Mouse (Mus musculus): ENCODE results near the gene Farsa. TPM values are rescaled to one million over a fixed set of nuclear protein-coding genes. Genes with fewer than 3 reads are reported as not detected.
"Not testable (repeated sequence)": the region's sequence is repeated elsewhere in the genome, so short reads cannot be mapped to it uniquely, and the experiment has no call there.

The Farsa gene
- polyA plus RNA-seq (2017; shearing (Covaris generic)) = 10 to 100 TPM; 48.1 to 76.0 (median 58.3) TPM

- peak; percentile 97 for ATAC-seq
Observed at GRCm38 (mm10) chr8:84856864-84857441, at the start of gene Farsa. Gene Farsa, plus strand, starts transcription at chr8:84856989.

GRCm38 (mm10) chr8:84809109-84809940 lies 47.5 kb upstream of the Farsa start:
- ATAC-seq = no peak

GRCm38 (mm10) chr8:84809941-84810280 lies 46.9 kb upstream of the Farsa start:
- no peak for ATAC-seq

- peak; percentile 54 for ATAC-seq
Observed at GRCm38 (mm10) chr8:84810896-84811295, 45.9 kb upstream of the Farsa start.

- no peak for ATAC-seq
Observed at GRCm38 (mm10) chr8:84811303-84811702, 45.5 kb upstream of the Farsa start.

GRCm38 (mm10) chr8:84813059-84813458 lies 43.7 kb upstream of the Farsa start:
- peak; percentile 84 for ATAC-seq

DNA sequence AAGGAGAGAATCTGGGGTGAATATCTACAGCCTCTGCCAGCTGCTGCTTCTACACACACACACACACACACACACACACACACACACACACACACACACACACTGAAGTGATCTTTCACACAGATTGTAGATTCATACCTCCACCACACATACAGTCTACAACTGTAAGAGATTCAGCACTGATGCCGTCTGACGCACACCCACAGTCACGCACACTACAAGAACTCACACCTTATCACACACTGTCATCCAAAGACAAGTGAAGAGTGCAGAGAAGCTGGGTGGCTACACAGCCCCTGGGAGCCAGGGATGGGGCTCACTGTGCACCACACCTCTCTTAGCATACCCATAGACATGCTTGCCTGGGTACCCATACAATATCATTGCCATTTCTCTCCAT lies 43.0 kb upstream of the Farsa start:
- no peak for ATAC-seq

GRCm38 (mm10) chr8:84814240-84814554 lies 42.6 kb upstream of the Farsa start:
- no peak for ATAC-seq

- ATAC-seq = no peak
Observed at GRCm38 (mm10) chr8:84814555-84815441, 42.0 kb upstream of the Farsa start.

DNA sequence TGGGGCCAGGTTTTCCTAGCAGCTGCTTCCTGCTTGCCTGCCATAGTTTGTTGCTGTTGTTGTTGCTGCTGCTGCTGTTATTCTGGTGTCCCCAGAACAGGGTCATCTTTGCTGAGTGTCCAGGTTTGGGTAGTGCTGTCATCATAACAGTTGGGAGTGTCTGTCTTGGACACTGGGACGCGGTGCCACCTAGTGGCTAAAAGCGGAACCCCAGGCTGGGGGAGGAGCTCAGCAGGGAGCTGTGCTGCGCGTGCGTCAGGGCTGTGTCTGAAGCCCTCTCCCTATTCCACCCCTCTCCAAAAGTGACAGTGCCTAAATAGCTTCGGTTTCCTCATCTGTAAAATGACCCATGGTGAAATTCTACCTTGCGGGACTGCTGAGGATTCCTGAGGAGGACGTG lies 41.2 kb upstream of the Farsa start:
- ATAC-seq = peak; percentile 75

- no peak for ATAC-seq
Observed at GRCm38 (mm10) chr8:84816117-84816516, 40.7 kb upstream of the Farsa start.

GRCm38 (mm10) chr8:84822723-84823122 lies 34.1 kb upstream of the Farsa start, which contains the start of gene Dand5:
Gene Dand5, minus strand, starts transcription at chr8:84822823.
- no peak for ATAC-seq

- peak; percentile 79 for ATAC-seq
Observed at GRCm38 (mm10) chr8:84823653-84824052, 33.1 kb upstream of the Farsa start.

DNA sequence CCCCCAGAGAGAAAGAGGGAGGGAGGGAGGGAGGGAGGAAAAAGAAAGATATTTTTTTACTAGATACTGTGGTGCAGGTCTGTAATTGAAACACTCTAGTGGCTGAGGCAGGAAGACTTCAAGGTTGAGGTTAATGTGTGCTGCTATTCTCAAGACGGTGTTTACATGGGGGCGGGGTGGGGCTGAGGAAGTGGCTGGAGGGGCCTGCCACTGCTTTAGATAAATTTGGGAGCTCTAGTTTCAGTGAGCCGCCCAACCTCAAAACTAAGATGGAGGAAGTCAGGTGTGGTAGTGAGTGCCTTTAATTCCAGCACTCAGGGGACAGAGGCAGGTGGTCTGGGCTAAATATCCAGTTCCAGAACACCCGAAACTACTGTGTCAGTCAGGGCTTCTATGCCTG lies 31.2 kb upstream of the Farsa start:
- ATAC-seq = peak; percentile 84

DNA sequence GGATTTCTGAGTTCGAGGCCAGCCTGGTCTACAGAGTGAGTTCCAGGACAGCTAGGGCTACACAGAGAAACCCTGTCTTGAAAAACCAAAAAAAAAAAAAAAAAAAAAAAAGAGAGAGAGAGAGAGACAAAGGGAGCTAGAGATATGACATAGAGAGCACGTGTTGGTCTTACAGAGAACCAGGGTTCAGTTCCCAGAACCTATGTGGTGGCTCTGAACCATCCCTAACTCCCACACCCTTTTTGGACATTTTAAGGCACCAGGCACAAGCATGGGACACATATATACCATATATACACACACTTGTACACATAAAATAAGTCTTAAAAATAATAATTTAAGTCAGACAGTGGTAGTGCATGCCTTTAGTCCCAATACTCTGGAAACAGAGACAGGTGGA lies 30.3 kb upstream of the Farsa start:
- not testable (repeated sequence) for ATAC-seq

- peak; percentile 72 for ATAC-seq
Observed at GRCm38 (mm10) chr8:84831490-84831889, 25.3 kb upstream of the Farsa start, which contains the start of gene Gadd45gip1. Gene Gadd45gip1, plus strand, starts transcription at chr8:84831522.

GRCm38 (mm10) chr8:84832034-84832717 lies 24.6 kb upstream of the Farsa start:
- ATAC-seq = peak; percentile 74

GRCm38 (mm10) chr8:84832759-84833742 lies 23.7 kb upstream of the Farsa start:
- no peak for ATAC-seq

DNA sequence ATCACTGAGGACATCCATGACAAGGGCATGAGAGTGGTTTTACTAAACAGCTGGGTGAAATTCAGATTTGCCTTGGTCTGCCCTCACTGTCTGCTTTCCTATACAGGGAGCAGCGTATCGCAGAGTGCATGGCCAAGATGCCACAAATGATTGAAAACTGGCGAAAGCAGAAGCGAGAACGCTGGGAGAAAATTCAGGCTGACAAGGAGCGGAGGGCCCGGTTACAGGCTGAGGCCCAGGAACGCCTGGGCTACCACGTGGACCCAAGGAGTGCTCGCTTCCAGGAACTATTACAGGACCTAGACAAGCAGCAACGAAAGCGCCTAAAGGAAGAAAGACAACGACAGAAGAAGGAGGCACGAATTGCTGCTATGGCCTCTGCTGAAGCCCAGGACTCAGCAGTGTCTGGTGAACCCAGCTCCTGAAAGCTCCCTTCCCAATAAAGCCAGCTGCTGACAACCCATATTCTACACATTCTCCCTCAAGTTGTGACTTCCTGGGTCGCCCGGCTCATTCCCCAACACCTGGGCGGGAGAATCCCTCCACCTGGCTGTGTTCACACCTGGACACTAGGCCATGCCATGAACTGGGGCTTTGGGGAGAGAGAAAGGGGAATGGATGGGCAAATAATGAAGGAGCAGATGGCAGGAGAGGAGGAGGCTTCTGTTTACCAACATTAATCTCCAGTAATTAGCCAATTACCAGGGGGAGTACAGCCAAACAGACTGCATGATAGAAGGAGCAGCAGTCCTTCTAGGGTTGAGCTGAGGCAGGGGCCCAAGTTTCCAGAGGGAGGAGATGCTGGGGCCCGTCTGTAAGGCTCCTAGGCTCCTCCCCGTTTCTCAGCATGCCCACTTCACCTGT lies 22.6 kb upstream of the Farsa start:
- no peak for ATAC-seq
